In genomic region chr12:26470042-26470409, GRCm38 (mm10) we compare ENCODE assay signal across 8 mouse cellular contexts. TPM values are rescaled to one million over a fixed set of nuclear protein-coding genes. Genes with fewer than 3 reads are reported as not detected.
A peak's percentile ranks its signal among the peaks of the same experiment; 100 is the strongest.
DNase-seq lines count a peak whose midpoint lies in the region; ATAC-seq and TF ChIP-seq lines count a peak whose summit lies in the region.

No protein-coding gene starts in this region.

- no peaks in the 10 kb centered on the region for H3K27me3 ChIP-seq in heart, postnatal 0 days (ENCODE audit: control insufficient read depth, insufficient read depth, low read length)
- H3K27me3 ChIP-seq in forebrain, postnatal 0 days (ENCODE audit: insufficient read depth, low read length) = no peaks in the 10 kb centered on the region
- H3K27me3 ChIP-seq in midbrain, embryonic 12.5 days = no peaks in the 10 kb centered on the region

- no peak for TF ChIP-seq EP300 in heart, postnatal 0 days (IDR thresholded peaks at IDR 0.05; ENCODE audit: low read depth)

- intact Hi-C loops in heart, postnatal 10 days (cut with DNase I) = no loop called here

- 32% methylated on average over 6 of the region's 6 CpGs for WGBS in heart, postnatal 0 days
- 16% methylated on average over 6 of the region's 6 CpGs for WGBS in forebrain, postnatal 0 days
- 28% methylated on average over 6 of the region's 6 CpGs for WGBS in midbrain, embryonic 12.5 days

- H3K36me3 ChIP-seq in heart, postnatal 0 days (replicated peaks; ENCODE audit: control insufficient read depth, insufficient read depth, low read length) = no peaks in the 10 kb centered on the region
- H3K36me3 ChIP-seq in forebrain, postnatal 0 days (ENCODE audit: insufficient read depth) = no peaks in the 10 kb centered on the region
- no peaks in the 10 kb centered on the region for H3K36me3 ChIP-seq in midbrain, embryonic 12.5 days

- no peak for TF ChIP-seq CTCF in heart, postnatal 0 days (IDR thresholded peaks at IDR 0.05; ENCODE audit: low read depth)
- peak; percentile 47; the same call in 1 of the 2 replicates for TF ChIP-seq CTCF in forebrain, postnatal 0 days (IDR thresholded peaks at IDR 0.05; ENCODE audit: low read depth)

- H3K4me2 ChIP-seq in heart, postnatal 0 days (ENCODE audit: low read depth, low read length) = peak overlapping the region; percentile 97
- H3K4me2 ChIP-seq in forebrain, postnatal 0 days (ENCODE audit: low read depth) = peak overlapping the region; percentile 98
- H3K4me2 ChIP-seq in midbrain, embryonic 12.5 days (replicated peaks) = peak overlapping the region; percentile 98

- H3K27ac ChIP-seq in heart, postnatal 0 days (ENCODE audit: low read depth) = no peak overlapping the region
- H3K27ac ChIP-seq in forebrain, postnatal 0 days (ENCODE audit: low read depth, low read length) = peak overlapping the region; percentile 91
- H3K27ac ChIP-seq in midbrain, embryonic 12.5 days (replicated peaks) = peak overlapping the region; percentile 81; the same call in 1 of the 2 replicates

- ATAC-seq in heart, postnatal 0 days (ENCODE audit: insufficient read depth, low read depth) = no peak
- ATAC-seq in forebrain, postnatal 0 days = peak; percentile 12; the same call in 1 of the 2 replicates
- no peak; the same call in 1 of the 2 replicates for ATAC-seq in midbrain, embryonic 12.5 days (ENCODE audit: low FRiP score, low read depth)
- no peak for ATAC-seq in megakaryocyte-erythroid progenitor cell, adult 5-6 weeks (replicated peaks; ENCODE audit: low FRiP score, low TSS enrichment, poor library complexity, severe bottlenecking)

- H3K9me3 ChIP-seq in heart, postnatal 0 days (replicated peaks; ENCODE audit: control insufficient read depth, low read length) = no peaks in the 10 kb centered on the region
- no peaks in the 10 kb centered on the region for H3K9me3 ChIP-seq in forebrain, postnatal 0 days (ENCODE audit: low read length)
- H3K9me3 ChIP-seq in midbrain, embryonic 12.5 days = no peaks in the 10 kb centered on the region

- peak overlapping the region; percentile 66 for H3K4me3 ChIP-seq in heart, postnatal 0 days (ENCODE audit: low read depth, low read length)
- H3K4me3 ChIP-seq in forebrain, postnatal 0 days (ENCODE audit: low read depth, low read length) = peak overlapping the region; percentile 51
- H3K4me3 ChIP-seq in midbrain, embryonic 12.5 days = peak overlapping the region; percentile 64

- DNase-seq in heart, postnatal 0 days (ENCODE audit: low spot score) = no peak
- no peak for DNase-seq in heart, postnatal 10 days
- DNase-seq in NIH3T3 (ENCODE audit: low read depth) = peak; percentile 15
- DNase-seq in forebrain, postnatal 0 days = no peak
- DNase-seq in thymus, postnatal 0 days (ENCODE audit: low spot score) = no peak
- no peak for DNase-seq in frontal cortex, postnatal 14 days (ENCODE audit: low spot score in 2 of 2)

- no peaks in the 10 kb centered on the region for H3K4me1 ChIP-seq in heart, postnatal 0 days (ENCODE audit: control insufficient read depth, insufficient read depth)
- peaks cover 10% of the 10 kb centered on the region; the same call in 1 of the 2 replicates for H3K4me1 ChIP-seq in forebrain, postnatal 0 days (ENCODE audit: insufficient read depth)
- peaks cover 12% of the 10 kb centered on the region for H3K4me1 ChIP-seq in midbrain, embryonic 12.5 days

- H3K9ac ChIP-seq in heart, postnatal 0 days (replicated peaks; ENCODE audit: low read depth, low read length) = peak overlapping the region; percentile 65
- peak overlapping the region; percentile 84 for H3K9ac ChIP-seq in forebrain, postnatal 0 days
- H3K9ac ChIP-seq in midbrain, embryonic 12.5 days (replicated peaks) = peak overlapping the region; percentile 87

RNA-seq across cellular contexts. Expression of gene Cmpk2, which starts 1.0 kb away (rescaled TPM):
- total RNA-seq in heart, postnatal 0 days (2014; rRNA removed; ENCODE audit: low replicate concordance) = 7.8 and 13.6 TPM in 2 replicates
- 3.3 and 5.5 TPM in 2 replicates for polyA plus RNA-seq in heart, postnatal 0 days (2015; fragmentation: Nextera tagmentation; extraction: Ambion mirVana)
- 1 to 10 TPM; 5.8 to 6.8 TPM for total RNA-seq in heart, postnatal 10 days (2021)
- 23.1 and 25.1 TPM in 2 replicates for total RNA-seq in forebrain, postnatal 0 days (2014; rRNA removed)
- 18.2 and 21.0 TPM in 2 replicates for polyA plus RNA-seq in forebrain, postnatal 0 days (2015; fragmentation: Nextera tagmentation; extraction: Ambion mirVana)
- polyA plus RNA-seq in midbrain, embryonic 12.5 days (2016; fragmentation: Nextera tagmentation; extraction: Ambion mirVana) = 5.8 and 6.0 TPM in 2 replicates
- 6.1 and 6.8 TPM in 2 replicates for polyA plus RNA-seq in thymus, postnatal 0 days (2015; fragmentation: Nextera tagmentation; extraction: Ambion mirVana)
- 27.8 and 37.9 TPM in 2 replicates for total RNA-seq in megakaryocyte-erythroid progenitor cell, adult 5-6 weeks (2014; fragmentation: Nextera tagmentation)
- total RNA-seq in megakaryocyte-erythroid progenitor cell, adult 5-6 weeks (2017) = 22.0 and 22.7 TPM in 2 replicates

RNA-seq across cellular contexts. Expression of gene Rsad2, which starts 13.8 kb away (rescaled TPM):
- total RNA-seq in heart, postnatal 0 days (2014; rRNA removed; ENCODE audit: low replicate concordance) = 4.3 and 7.1 TPM in 2 replicates
- polyA plus RNA-seq in heart, postnatal 0 days (2015; fragmentation: Nextera tagmentation; extraction: Ambion mirVana) = 3.0 and 4.8 TPM in 2 replicates
- total RNA-seq in heart, postnatal 10 days (2021) = 1 to 10 TPM; 6.9 to 9.7 TPM
- 1.1 TPM in 2 replicates for total RNA-seq in forebrain, postnatal 0 days (2014; rRNA removed)
- 0.91 and 1.7 TPM in 2 replicates for polyA plus RNA-seq in forebrain, postnatal 0 days (2015; fragmentation: Nextera tagmentation; extraction: Ambion mirVana)
- 0.23 and 0.41 TPM in 2 replicates for polyA plus RNA-seq in midbrain, embryonic 12.5 days (2016; fragmentation: Nextera tagmentation; extraction: Ambion mirVana)
- 5.1 and 6.5 TPM in 2 replicates for polyA plus RNA-seq in thymus, postnatal 0 days (2015; fragmentation: Nextera tagmentation; extraction: Ambion mirVana)
- 0.89 and 1.2 TPM in 2 replicates for total RNA-seq in megakaryocyte-erythroid progenitor cell, adult 5-6 weeks (2014; fragmentation: Nextera tagmentation)
- 1.2 and 3.4 TPM in 2 replicates for total RNA-seq in megakaryocyte-erythroid progenitor cell, adult 5-6 weeks (2017)

RNA-seq across cellular contexts. Expression of gene Rnf144a, which starts 55.0 kb away (rescaled TPM):
- 6.8 and 8.5 TPM in 2 replicates for total RNA-seq in heart, postnatal 0 days (2014; rRNA removed; ENCODE audit: low replicate concordance)
- 9.1 and 9.4 TPM in 2 replicates for polyA plus RNA-seq in heart, postnatal 0 days (2015; fragmentation: Nextera tagmentation; extraction: Ambion mirVana)
- total RNA-seq in heart, postnatal 10 days (2021) = 10 to 100 TPM; 42.4 to 54.3 TPM
- total RNA-seq in forebrain, postnatal 0 days (2014; rRNA removed) = 27.4 and 39.1 TPM in 2 replicates
- polyA plus RNA-seq in forebrain, postnatal 0 days (2015; fragmentation: Nextera tagmentation; extraction: Ambion mirVana) = 16.4 and 23.1 TPM in 2 replicates
- polyA plus RNA-seq in midbrain, embryonic 12.5 days (2016; fragmentation: Nextera tagmentation; extraction: Ambion mirVana) = 42.7 and 43.4 TPM in 2 replicates
- polyA plus RNA-seq in thymus, postnatal 0 days (2015; fragmentation: Nextera tagmentation; extraction: Ambion mirVana) = 6.6 and 11.0 TPM in 2 replicates
- 12.5 and 13.4 TPM in 2 replicates for total RNA-seq in megakaryocyte-erythroid progenitor cell, adult 5-6 weeks (2014; fragmentation: Nextera tagmentation)
- 9.9 and 18.6 TPM in 2 replicates for total RNA-seq in megakaryocyte-erythroid progenitor cell, adult 5-6 weeks (2017)
